Mouse (Mus musculus) lung, adult 2 months (tissue): ENCODE results near the gene Ing2. TPM values are rescaled to one million over a fixed set of nuclear protein-coding genes. Genes with fewer than 3 reads are reported as not detected.

Experiments
- DNase-seq: peaks from one replicate; pipeline ENCODE4 v3.0.0; 2022
- H3K4me1 ChIP-seq: fragments of 200-500 bp; 2 replicates; pipeline ENCODE4 v1.6.1; 2011; ENCODE audit warnings: low read length; ENCODE audit not compliant: control insufficient read depth, insufficient read depth
- H3K4me3 ChIP-seq: fragments of 200-500 bp; replicated peaks from 2 replicates; pipeline ENCODE3; 2011; ENCODE audit warnings: low read depth, mild to moderate bottlenecking, control low read depth, low read length; ENCODE audit errors: extremely low read depth
- CTCF ChIP-seq: fragments of 200-500 bp; IDR thresholded peaks from 2 replicates; pipeline ENCODE4 v1.5.1; 2011; ENCODE audit warnings: mild to moderate bottlenecking, low read length, control low read depth; ENCODE audit not compliant: insufficient read depth
- POLR2A ChIP-seq: fragments of 200-500 bp; IDR thresholded peaks from 2 replicates; pipeline ENCODE4 v1.6.1; 2011; ENCODE audit warnings: low read depth, mild to moderate bottlenecking, control low read depth, low read length, borderline replicate concordance; ENCODE audit errors: extremely low read depth
- WGBS: fragments of 180-500 bp; shearing (Covaris S2); methylation state at CpG from one replicate; pipeline ENCODE4 v1.1.7; 2018; 5-methylcytosine and 5-hydroxymethylcytosine counted together
- polyA plus RNA-seq: library from polyadenylated mRNA; depleted of rRNA; stranded (reverse); fragments of >200 nt; gene quantifications from 2 replicates; pipeline ENCODE4 v1.2.3, GENCODE M21; 2012; rRNA removed

Gene Ing2
- polyA plus RNA-seq, 1 experiment, result 6.4 TPM

- 34% methylated on average over 3 of the region's 3 CpGs for WGBS
- TF ChIP-seq POLR2A, result no peak
- no peak for TF ChIP-seq CTCF
- no peak overlapping the region for H3K4me3 ChIP-seq
- H3K4me1 ChIP-seq, result no peaks in the 10 kb centered on the region
- no peak for DNase-seq
Measured at GRCm38 (mm10) chr8:47654406-47654805, 20.9 kb downstream of the Ing2 start.

GRCm38 (mm10) chr8:47652737-47653076 lies 22.6 kb downstream of the Ing2 start:
- TF ChIP-seq CTCF (no peak), POLR2A (no peak)
- whole genome bisulfite sequencing, result 62% methylated on average over 3 of the region's 3 CpGs
- no peak for DNase-seq

GRCm38 (mm10) chr8:47651913-47652736 lies 23.2 kb downstream of the Ing2 start:
- Histone ChIP-seq H3K4me1 (no peaks in the 10 kb centered on the region), H3K4me3 (no peak overlapping the region)
- no peak for DNase-seq
- no peak for TF ChIP-seq POLR2A
- TF ChIP-seq CTCF, result no peak
- WGBS, result 69% methylated on average over 13 of the region's 13 CpGs

More at GRCm38 (mm10) chr8:47652737-47653076, 22.6 kb downstream of the Ing2 start:
- no peaks in the 10 kb centered on the region for H3K4me1 ChIP-seq
- no peak overlapping the region for H3K4me3 ChIP-seq

- H3K4me1 ChIP-seq, result no peaks in the 10 kb centered on the region
- WGBS, result 56% methylated on average over 4 of the region's 4 CpGs
- no peak for DNase-seq
- TF ChIP-seq CTCF (no peak), POLR2A (no peak)
- no peak overlapping the region for H3K4me3 ChIP-seq
Measured at GRCm38 (mm10) chr8:47650853-47651252, 24.5 kb downstream of the Ing2 start.

- DNase-seq, result no peak
- TF ChIP-seq POLR2A (no peak), CTCF (no peak)
- 83% methylated on average over 9 of the region's 9 CpGs for WGBS
- H3K4me3 ChIP-seq, result no peak overlapping the region
- H3K4me1 ChIP-seq, result no peaks in the 10 kb centered on the region
Measured at GRCm38 (mm10) chr8:47649551-47649950, 25.8 kb downstream of the Ing2 start.

- 90% methylated on average over 9 of the region's 9 CpGs for WGBS
- DNase-seq, result no peak
- TF ChIP-seq POLR2A (no peak), CTCF (no peak)
- Histone ChIP-seq H3K4me1 (no peaks in the 10 kb centered on the region), H3K4me3 (no peak overlapping the region)
Measured at GRCm38 (mm10) chr8:47642514-47643064, 32.8 kb downstream of the Ing2 start.

- TF ChIP-seq POLR2A (no peak), CTCF (no peak)
- no peaks in the 10 kb centered on the region for H3K4me1 ChIP-seq
- H3K4me3 ChIP-seq, result no peak overlapping the region
- WGBS, result 59% methylated on average over 4 of the region's 4 CpGs
- DNase-seq, result no peak
Measured at GRCm38 (mm10) chr8:47637152-47637551, 38.2 kb downstream of the Ing2 start.

GRCm38 (mm10) chr8:47636032-47636431 lies 39.3 kb downstream of the Ing2 start:
- DNase-seq, result no peak
- TF ChIP-seq CTCF (no peak), POLR2A (no peak)
- Histone ChIP-seq H3K4me3 (no peak overlapping the region), H3K4me1 (no peaks in the 10 kb centered on the region)
- WGBS, result 71% methylated on average over 3 of the region's 3 CpGs

GRCm38 (mm10) chr8:47634791-47635341 lies 40.5 kb downstream of the Ing2 start:
- WGBS, result 38% methylated on average over 10 of the region's 10 CpGs
- no peak for DNase-seq
- no peak overlapping the region for H3K4me3 ChIP-seq
- H3K4me1 ChIP-seq, result no peaks in the 10 kb centered on the region
- TF ChIP-seq POLR2A, result no peak
- no peak for TF ChIP-seq CTCF

GRCm38 (mm10) chr8:47621144-47621543 lies 54.2 kb downstream of the Ing2 start:
- H3K4me3 ChIP-seq, result no peak overlapping the region
- no peaks in the 10 kb centered on the region for H3K4me1 ChIP-seq
- DNase-seq, result no peak
- WGBS, result 71% methylated on average over 1 of the region's 1 CpGs
- TF ChIP-seq CTCF (no peak), POLR2A (no peak)

Other genes starting within 250 kb of the Ing2 start
- gene Stox2, start 229.2 kb downstream of the Ing2 start, polyA plus RNA-seq, result 2.5 and 3.8 TPM in 2 replicates
- gene Trappc11, start 142.1 kb downstream of the Ing2 start, polyA plus RNA-seq, result 18.4 and 22.0 TPM in 2 replicates
- 12.1 and 12.3 TPM in 2 replicates for gene Rwdd4a, start 141.9 kb downstream of the Ing2 start, polyA plus RNA-seq
- gene Cdkn2aip, start 38.4 kb upstream of the Ing2 start, polyA plus RNA-seq, result 9.6 and 16.3 TPM in 2 replicates
- gene Cldn24, start 146.6 kb upstream of the Ing2 start, polyA plus RNA-seq, result not detected in 2 replicates
- gene Cldn22, start 148.9 kb upstream of the Ing2 start, polyA plus RNA-seq, result 1.6 and 2.7 TPM in 2 replicates